Mouse (Mus musculus) E14TG2a.4 (cell line): Measurements from ENCODE around the gene Myo10.

ENCODE experiments used
- CTCF ChIP-seq: conservative IDR thresholded peaks from 2 replicates; pipeline ENCODE4 v1.5.1; 2014; ENCODE audit warnings: low read length
- POU5F1 ChIP-seq: IDR thresholded peaks from 2 replicates; pipeline ENCODE4 v1.6.1; 2014; ENCODE audit warnings: low read length, borderline replicate concordance

DNA sequence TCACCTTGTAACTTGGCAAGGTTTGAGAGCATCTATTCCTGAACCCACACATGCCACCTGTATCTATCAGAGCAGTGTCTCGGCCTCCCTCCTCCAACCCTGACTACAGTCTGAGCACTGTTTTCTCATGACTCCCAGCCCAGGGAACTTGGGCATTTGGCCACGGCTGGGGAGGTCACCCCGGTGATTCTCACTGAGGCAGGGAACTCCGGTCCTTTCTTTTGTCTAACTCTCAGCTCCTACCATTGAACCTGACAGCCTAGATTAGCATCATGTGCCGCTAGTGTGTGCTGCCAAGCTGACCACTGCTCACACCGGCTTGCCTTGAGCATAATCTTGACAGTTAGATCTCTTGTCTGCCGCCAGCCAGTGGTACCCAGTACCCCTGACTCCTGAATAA is 140.8 kb downstream of the Myo10 start:
- no peak for TF ChIP-seq CTCF
- TF ChIP-seq POU5F1 = no peak
